Mouse (Mus musculus) G1E (cell line): ENCODE data around the gene Ick. TPM values are rescaled to one million over a fixed set of nuclear protein-coding genes. Genes with fewer than 3 reads are reported as not detected.

ENCODE experiments used
- ATAC-seq: 2 replicates; pipeline ENCODE4 v1.8.0; 2016; ENCODE audit warnings: mild to moderate bottlenecking; ENCODE audit not compliant: insufficient number of reproducible peaks, poor library complexity, low FRiP score, severe bottlenecking; ENCODE audit errors: extremely low read depth
- DNase-seq: peaks from one replicate; pipeline ENCODE4 v3.0.0; 2012; ENCODE audit warnings: low spot score
- H3K27me3 ChIP-seq: 2 replicates; pipeline ENCODE4 v1.6.1; 2012; ENCODE audit warnings: mild to moderate bottlenecking, low read length, inconsistent platforms; ENCODE audit not compliant: insufficient read depth
- H3K36me3 ChIP-seq: replicated peaks from 2 replicates; pipeline ENCODE3; 2012; ENCODE audit warnings: mild to moderate bottlenecking, inconsistent platforms
- H3K4me1 ChIP-seq: 2 replicates; pipeline ENCODE4 v1.6.1; 2012; ENCODE audit warnings: low read depth, low read length, inconsistent platforms, mixed read lengths; ENCODE audit not compliant: insufficient read depth
- H3K4me3 ChIP-seq: 2 replicates; pipeline ENCODE4 v1.5.1; 2012; ENCODE audit warnings: low read depth, mild to moderate bottlenecking, inconsistent platforms, low read length, moderate library complexity, mixed read lengths
- H3K9me3 ChIP-seq: replicated peaks from 2 replicates; pipeline ENCODE4 v1.6.1; 2012; ENCODE audit warnings: inconsistent platforms
- CTCF ChIP-seq: IDR thresholded peaks from 2 replicates; pipeline ENCODE4 v1.5.1; 2012; ENCODE audit warnings: low read depth, low read length, inconsistent platforms, mixed read lengths
- GATA1 ChIP-seq: IDR thresholded peaks from 2 replicates; pipeline ENCODE4 v1.6.1; 2012; ENCODE audit warnings: borderline replicate concordance, low read length, inconsistent platforms, mixed read lengths
- GATA2 ChIP-seq: IDR thresholded peaks from 2 replicates; pipeline ENCODE4 v1.6.1; 2012; ENCODE audit warnings: low read depth, low read length, inconsistent platforms, borderline replicate concordance
- POLR2AphosphoS5 ChIP-seq: IDR thresholded peaks from 2 replicates; pipeline ENCODE4 v1.6.1; 2012; ENCODE audit warnings: low read depth, low read length, inconsistent platforms; ENCODE audit not compliant: insufficient replicate concordance
- TAL1 ChIP-seq: conservative IDR thresholded peaks from 2 replicates; pipeline ENCODE4 v1.6.1; 2012; ENCODE audit warnings: low read depth, low read length, inconsistent platforms, mixed read lengths
- polyA plus RNA-seq: library from polyadenylated mRNA; stranded (reverse); fragments of >175 nt; gene quantifications from 2 replicates; pipeline ENCODE4 v1.2.3, GENCODE M21; 2012
- total RNA-seq, 2 experiments: library from RNA; stranded (forward) in 1 of 2; stranded (reverse) in 1 of 2; fragments of 200-1000 nt in 1 of 2; fragments of >200 nt in 1 of 2; fragmentation: Nextera tagmentation in 1 of 2; gene quantifications; 2 replicates each; pipeline ENCODE4 v1.2.3; 2014 to 2017

Ick gene
- total and polyA plus RNA-seq, 3 experiments: 14.9 to 59.1 (median 18.8) TPM

- no peak for ATAC-seq
- H3K36me3 ChIP-seq: peaks cover 44% of the 10 kb centered on the region
Observed at GRCm38 (mm10) chr9:78117690-78118089, 8.7 kb downstream of the Ick start.

GRCm38 (mm10) chr9:78121358-78121757, 12.4 kb downstream of the Ick start:
- H3K27me3 ChIP-seq: no peaks in the 10 kb centered on the region
- H3K4me1 ChIP-seq: peaks cover 9% of the 10 kb centered on the region; the same call in 1 of the 2 replicates
- TF ChIP-seq TAL1: no peak
- TF ChIP-seq CTCF: no peak
- no peak for TF ChIP-seq GATA1
- no peak for TF ChIP-seq GATA2
- TF ChIP-seq POLR2AphosphoS5: no peak

More at GRCm38 (mm10) chr9:78117690-78118089, 8.7 kb downstream of the Ick start:
- DNase-seq: no peak
- H3K4me1 ChIP-seq: peaks cover 23% of the 10 kb centered on the region
- no peak for TF ChIP-seq GATA1
- no peak for TF ChIP-seq POLR2AphosphoS5
- no peaks in the 10 kb centered on the region for H3K27me3 ChIP-seq
- no peaks in the 10 kb centered on the region for H3K9me3 ChIP-seq
- H3K4me3 ChIP-seq: no peak overlapping the region

GRCm38 (mm10) chr9:78121985-78122384, 13.0 kb downstream of the Ick start:
- Histone ChIP-seq H3K36me3 (peaks cover 48% of the 10 kb centered on the region), H3K27me3 (no peaks in the 10 kb centered on the region), H3K4me1 (peaks cover 8% of the 10 kb centered on the region; the same call in 1 of the 2 replicates), H3K4me3 (no peak overlapping the region), H3K9me3 (no peaks in the 10 kb centered on the region)
- no peak for TF ChIP-seq POLR2AphosphoS5
- no peak for TF ChIP-seq GATA2
- no peak for TF ChIP-seq TAL1
- no peak for TF ChIP-seq CTCF
- TF ChIP-seq GATA1: no peak
- ATAC-seq: no peak
- no peak for DNase-seq

More at GRCm38 (mm10) chr9:78121358-78121757, 12.4 kb downstream of the Ick start:
- H3K4me3 ChIP-seq: no peak overlapping the region
- no peak for ATAC-seq
- no peaks in the 10 kb centered on the region for H3K9me3 ChIP-seq
- H3K36me3 ChIP-seq: peaks cover 51% of the 10 kb centered on the region
- DNase-seq: no peak

DNA sequence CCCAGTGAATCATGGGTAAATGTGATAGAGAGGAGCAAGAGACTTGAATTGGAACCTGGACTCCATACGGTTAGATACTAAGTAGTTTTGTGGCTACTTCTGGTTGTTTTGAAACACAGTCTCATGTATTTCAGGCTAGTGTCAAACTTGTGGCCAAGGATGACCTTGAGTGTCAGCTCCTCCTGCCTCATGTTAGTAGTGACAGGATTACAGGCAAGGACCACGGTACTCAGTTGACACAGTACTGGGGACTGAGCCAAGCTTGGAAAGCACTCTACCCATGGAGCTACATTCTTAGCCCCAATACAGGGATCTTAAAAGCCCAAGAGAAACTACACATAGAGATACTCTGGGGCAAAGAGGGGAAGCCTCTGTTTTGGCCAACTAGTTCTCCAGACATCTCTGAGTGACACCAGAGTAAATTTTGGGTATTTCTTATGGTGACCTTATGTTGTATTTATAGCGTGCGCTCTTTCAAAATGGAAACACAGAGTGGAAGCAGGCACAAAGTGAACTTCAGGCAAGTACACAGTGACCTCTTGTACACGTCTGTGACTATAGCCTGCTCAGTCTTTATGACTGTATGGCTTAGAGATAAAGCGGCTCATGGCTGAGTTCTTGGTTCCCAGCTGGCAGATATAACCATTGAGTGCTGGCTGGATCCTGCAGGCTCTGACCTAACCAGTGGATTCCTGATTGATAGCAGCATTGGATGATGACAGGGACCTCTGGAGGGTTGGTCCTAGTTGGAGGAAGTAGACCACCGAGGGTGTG, 14.1 kb downstream of the Ick start:
- no peak for ATAC-seq
- H3K36me3 ChIP-seq: peaks cover 44% of the 10 kb centered on the region
- TF ChIP-seq CTCF (no peak), TAL1 (no peak), GATA1 (no peak), GATA2 (no peak), POLR2AphosphoS5 (no peak)

GRCm38 (mm10) chr9:78124297-78124696, 15.3 kb downstream of the Ick start:
- ATAC-seq (no peak), DNase-seq (no peak)
- no peaks in the 10 kb centered on the region for H3K4me1 ChIP-seq
- TF ChIP-seq CTCF (no peak), GATA1 (no peak), TAL1 (no peak), GATA2 (no peak), POLR2AphosphoS5 (no peak)
- no peaks in the 10 kb centered on the region for H3K9me3 ChIP-seq
- H3K36me3 ChIP-seq: peaks cover 40% of the 10 kb centered on the region
- no peaks in the 10 kb centered on the region for H3K27me3 ChIP-seq
- no peak overlapping the region for H3K4me3 ChIP-seq

More for the DNA sequence above, 14.1 kb downstream of the Ick start:
- H3K4me1 ChIP-seq: no peaks in the 10 kb centered on the region
- H3K27me3 ChIP-seq: no peaks in the 10 kb centered on the region
- H3K4me3 ChIP-seq: no peak overlapping the region
- H3K9me3 ChIP-seq: no peaks in the 10 kb centered on the region
- no peak for DNase-seq

GRCm38 (mm10) chr9:78126007-78126406, 17.0 kb downstream of the Ick start:
- no peak for ATAC-seq
- TF ChIP-seq GATA1 (no peak), POLR2AphosphoS5 (no peak), CTCF (no peak), GATA2 (no peak), TAL1 (no peak)
- Histone ChIP-seq H3K4me1 (no peaks in the 10 kb centered on the region), H3K36me3 (peaks cover 46% of the 10 kb centered on the region), H3K9me3 (no peaks in the 10 kb centered on the region), H3K27me3 (no peaks in the 10 kb centered on the region), H3K4me3 (no peak overlapping the region)
- DNase-seq: no peak
